Mouse (Mus musculus): ENCODE results near the gene Gm21731. TPM values are rescaled to one million over a fixed set of nuclear protein-coding genes. Genes with fewer than 3 reads are reported as not detected.

Gene Gm21731
- polyA plus RNA-seq, 1 experiment from 2014 or later, result not detected

- ATAC-seq, result no peak
- Histone ChIP-seq H3K9me3 (ENCODE audit: control insufficient read depth) (no peaks in the 10 kb centered on the region), H3K4me2 (replicated peaks; ENCODE audit: low read depth) (no peak overlapping the region), H3K9ac (ENCODE audit: low read depth, low read length) (no peak overlapping the region), H3K27me3 (replicated peaks; ENCODE audit: control insufficient read depth, insufficient read depth, low read length) (no peaks in the 10 kb centered on the region), H3K4me1 (replicated peaks; ENCODE audit: control insufficient read depth, insufficient read depth, low read length) (no peaks in the 10 kb centered on the region), H3K36me3 (ENCODE audit: control insufficient read depth, insufficient read depth) (no peaks in the 10 kb centered on the region), H3K27ac (ENCODE audit: low read depth, low read length) (no peak overlapping the region), H3K4me3 (ENCODE audit: low read depth, low read length) (no peak overlapping the region)
- 0 out of 2 replicates have a peak, but pooled peaks have one; percentile 10 for TF ChIP-seq CTCF (IDR thresholded peaks at IDR 0.05; ENCODE audit: low read depth)
- WGBS, result 92% methylated on average over 9 of the region's 9 CpGs
These were observed 39.9 kb downstream of the Gm21731 start for GRCm38 (mm10) chr13:120278784-120279183.

Other genes with a start within 250 kb of the Gm21731 start
- not detected in 2 replicates for gene Gm36079, start 212.1 kb upstream of the Gm21731 start, polyA plus RNA-seq (2015; fragmentation: Nextera tagmentation; extraction: Ambion mirVana)
- gene Gm21188, start 186.9 kb upstream of the Gm21731 start, polyA plus RNA-seq (2015; fragmentation: Nextera tagmentation; extraction: Ambion mirVana), result 0.10 TPM in 1 of 2 replicates, not detected in the other
- gene Gm20767, start 98.9 kb upstream of the Gm21731 start, polyA plus RNA-seq (2015; fragmentation: Nextera tagmentation; extraction: Ambion mirVana), result not detected in 2 replicates
- not detected in 2 replicates for gene Gm21818, start 66.7 kb upstream of the Gm21731 start, polyA plus RNA-seq (2015; fragmentation: Nextera tagmentation; extraction: Ambion mirVana)
- gene Gm21762, start 23.2 kb upstream of the Gm21731 start, polyA plus RNA-seq (2015; fragmentation: Nextera tagmentation; extraction: Ambion mirVana), result not detected in 2 replicates
- not detected in 2 replicates for gene AF067061, start 24.0 kb downstream of the Gm21731 start, polyA plus RNA-seq (2015; fragmentation: Nextera tagmentation; extraction: Ambion mirVana)
- gene BC147527, start 61.3 kb downstream of the Gm21731 start, polyA plus RNA-seq (2015; fragmentation: Nextera tagmentation; extraction: Ambion mirVana), result 0.33 and 0.35 TPM in 2 replicates
- gene Tcstv3, start 77.8 kb downstream of the Gm21731 start, polyA plus RNA-seq (2015; fragmentation: Nextera tagmentation; extraction: Ambion mirVana), result not detected in 2 replicates